Mouse (Mus musculus) adrenal gland, adult (tissue): ENCODE results near the gene Btbd35f16.
"Not testable (repeated sequence)": the region's sequence is repeated elsewhere in the genome, so short reads cannot be mapped to it uniquely, and the experiment has no call there.

Source experiments
- DNase-seq, 2 experiments: peaks; one replicate each; pipeline ENCODE4 v3.0.0; 2022 to 2023; ENCODE audit warnings: low spot score in 1 of 2; ENCODE audit not compliant: inconsistent age in 2 of 2

Gene Btbd35f16

DNA sequence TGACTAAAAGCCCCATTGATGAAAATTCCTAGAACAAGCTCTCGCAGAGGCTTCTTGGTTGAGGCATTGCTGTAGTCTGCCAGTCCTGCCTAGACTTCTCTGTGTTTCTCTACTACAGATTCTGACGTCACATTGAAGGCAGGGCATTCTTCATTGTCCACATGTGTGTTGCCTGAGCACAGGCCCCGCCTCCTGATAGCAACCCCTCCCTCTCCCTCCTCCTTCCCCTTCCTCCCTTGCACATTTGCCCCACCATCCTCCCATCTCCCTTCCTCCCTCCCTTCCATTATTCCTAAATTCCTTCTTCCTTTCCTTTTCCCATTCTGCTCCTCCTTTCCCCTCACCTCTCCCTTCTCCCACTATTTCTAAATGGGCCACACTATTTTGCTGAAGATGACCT lies at the start of gene Btbd35f16:
Gene Btbd35f16, minus strand, starts transcription at position 101 of the 400 bp plus-strand sequence.
- DNase-seq, result not testable (repeated sequence)
